Mouse (Mus musculus): ENCODE data around the gene Gm11239.
"Not testable (repeated sequence)": the region's sequence is repeated elsewhere in the genome, so short reads cannot be mapped to it uniquely, and the experiment has no call there.

The Gm11239 gene

DNA sequence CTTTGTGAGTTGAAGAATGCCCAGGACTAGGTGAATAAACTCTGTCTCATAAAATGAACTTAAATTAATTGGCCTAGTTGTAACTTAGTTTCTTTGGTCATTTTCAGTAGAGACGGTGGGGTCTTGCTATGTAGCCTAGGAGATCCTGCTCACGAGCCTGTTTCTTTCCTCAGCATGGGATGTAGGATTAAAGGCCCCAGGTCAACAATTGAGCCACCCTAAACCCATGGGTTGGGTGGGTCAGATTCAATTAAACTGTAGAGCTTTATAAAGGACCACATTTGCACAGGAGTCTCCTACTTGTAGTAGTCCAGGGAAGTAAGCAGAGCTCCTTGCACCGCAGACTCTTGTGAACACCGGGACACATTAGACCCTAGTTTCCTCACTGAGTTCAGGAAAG, at the start of gene Gm11239:
Gm11239 (plus strand) TSS at position 301 of the 400 bp plus-strand sequence.
- DNase-seq: not testable (repeated sequence)

DNA sequence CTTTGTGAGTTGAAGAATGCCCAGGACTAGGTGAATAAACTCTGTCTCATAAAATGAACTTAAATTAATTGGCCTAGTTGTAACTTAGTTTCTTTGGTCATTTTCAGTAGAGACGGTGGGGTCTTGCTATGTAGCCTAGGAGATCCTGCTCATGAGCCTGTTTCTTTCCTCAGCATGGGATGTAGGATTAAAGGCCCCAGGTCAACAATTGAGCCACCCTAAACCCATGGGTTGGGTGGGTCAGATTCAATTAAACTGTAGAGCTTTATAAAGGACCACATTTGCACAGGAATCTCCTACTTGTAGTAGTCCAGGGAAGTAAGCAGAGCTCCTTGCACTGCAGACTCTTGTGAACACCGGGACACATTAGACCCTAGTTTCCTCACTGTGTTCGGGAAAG, 45.5 kb upstream of the Gm11239 start, which contains the start of gene Gm11237:
Gm11237 (plus strand) TSS at position 301 of the 400 bp plus-strand sequence.
- DNase-seq: not testable (repeated sequence)

DNA sequence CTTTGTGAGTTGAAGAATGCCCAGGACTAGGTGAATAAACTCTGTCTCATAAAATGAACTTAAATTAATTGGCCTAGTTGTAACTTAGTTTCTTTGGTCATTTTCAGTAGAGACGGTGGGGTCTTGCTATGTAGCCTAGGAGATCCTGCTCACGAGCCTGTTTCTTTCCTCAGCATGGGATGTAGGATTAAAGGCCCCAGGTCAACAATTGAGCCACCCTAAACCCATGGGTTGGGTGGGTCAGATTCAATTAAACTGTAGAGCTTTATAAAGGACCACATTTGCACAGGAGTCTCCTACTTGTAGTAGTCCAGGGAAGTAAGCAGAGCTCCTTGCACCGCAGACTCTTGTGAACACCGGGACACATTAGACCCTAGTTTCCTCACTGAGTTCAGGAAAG, 30.3 kb upstream of the Gm11239 start, which contains the start of gene Gm11236:
Gm11236 (plus strand) TSS at position 301 of the 400 bp plus-strand sequence.
- DNase-seq: not testable (repeated sequence)

DNA sequence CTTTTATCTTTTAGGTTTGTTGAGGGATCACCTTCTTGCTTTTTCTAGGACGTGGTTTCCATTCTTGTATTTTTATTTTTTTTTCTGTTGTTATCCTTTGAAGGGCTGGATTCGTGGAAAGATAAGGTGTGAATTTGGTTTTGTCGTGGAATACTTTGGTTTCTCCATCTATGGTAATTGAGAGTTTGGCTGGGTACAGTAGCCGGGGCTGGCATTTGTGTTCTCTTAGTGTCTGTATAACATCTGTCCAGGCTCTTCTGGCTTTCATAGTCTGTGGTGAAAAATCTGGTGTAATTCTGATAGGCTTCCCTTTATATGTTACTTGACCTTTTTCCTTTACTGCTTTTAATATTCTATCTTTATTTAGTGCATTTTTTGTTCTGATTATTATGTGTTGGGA, 6.3 kb upstream of the Gm11239 start:
- not testable (repeated sequence) for DNase-seq

DNA sequence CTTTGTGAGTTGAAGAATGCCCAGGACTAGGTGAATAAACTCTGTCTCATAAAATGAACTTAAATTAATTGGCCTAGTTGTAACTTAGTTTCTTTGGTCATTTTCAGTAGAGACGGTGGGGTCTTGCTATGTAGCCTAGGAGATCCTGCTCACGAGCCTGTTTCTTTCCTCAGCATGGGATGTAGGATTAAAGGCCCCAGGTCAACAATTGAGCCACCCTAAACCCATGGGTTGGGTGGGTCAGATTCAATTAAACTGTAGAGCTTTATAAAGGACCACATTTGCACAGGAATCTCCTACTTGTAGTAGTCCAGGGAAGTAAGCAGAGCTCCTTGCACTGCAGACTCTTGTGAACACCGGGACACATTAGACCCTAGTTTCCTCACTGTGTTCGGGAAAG, 15.1 kb downstream of the Gm11239 start, which contains the start of gene Gm428:
Gm428 (plus strand) TSS at position 301 of the 400 bp plus-strand sequence.
- not testable (repeated sequence) for DNase-seq

GRCm38 (mm10) chr4:73718761-73719160, 50.6 kb downstream of the Gm11239 start:
- DNase-seq: no peak

- no peak for DNase-seq
Measured at GRCm38 (mm10) chr4:73719819-73720218, 51.7 kb downstream of the Gm11239 start.

Measured in cerebellum, adult 9-11 months (tissue).